In the genomic region with DNA sequence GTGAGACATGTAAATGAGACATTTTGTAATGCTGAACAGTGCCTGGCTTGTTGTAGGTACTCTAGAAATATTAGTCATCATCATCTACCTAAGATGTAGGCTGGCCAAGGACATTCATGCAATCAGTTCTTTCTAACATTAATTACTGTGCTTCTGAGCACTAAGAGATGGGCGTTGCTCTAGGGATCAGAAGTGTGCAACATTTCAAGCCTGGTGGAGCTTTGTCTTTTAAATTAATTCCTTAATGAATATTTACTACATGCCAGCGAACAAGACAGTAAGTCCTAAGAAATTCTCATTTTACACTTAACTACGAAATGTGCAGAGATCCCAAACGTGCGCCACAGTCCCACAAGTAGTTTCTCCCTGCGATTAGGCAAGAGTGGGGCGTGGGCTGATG, we compare ENCODE assay signal across 7 mouse cellular contexts. TPM values are rescaled to one million over a fixed set of nuclear protein-coding genes. Genes with fewer than 3 reads are reported as not detected.
DNase-seq lines count a peak whose midpoint lies in the region; ATAC-seq and TF ChIP-seq lines count a peak whose summit lies in the region.
"Not testable (repeated sequence)": the region's sequence is repeated elsewhere in the genome, so short reads cannot be mapped to it uniquely, and the experiment has no call there.

No protein-coding gene starts in this region.

- not testable (repeated sequence) for H3K9me3 ChIP-seq in forebrain, embryonic 16.5 days (ENCODE audit: control insufficient read depth, low read length); heart, embryonic 16.5 days (replicated peaks; ENCODE audit: control insufficient read depth, low read length); intestine, postnatal 0 days (ENCODE audit: control insufficient read depth); limb, embryonic 13.5 days; lung, postnatal 0 days (ENCODE audit: low read length); neural tube, embryonic 14.5 days (ENCODE audit: control insufficient read depth, low read length)

- peak overlapping the region; percentile 83 for H3K4me2 ChIP-seq in forebrain, embryonic 16.5 days (ENCODE audit: low read length)
- peak overlapping the region; percentile 86 for H3K4me2 ChIP-seq in heart, embryonic 16.5 days (ENCODE audit: low read depth, low read length)
- H3K4me2 ChIP-seq in intestine, postnatal 0 days (replicated peaks; ENCODE audit: low read depth) = peak overlapping the region; percentile 87
- peak overlapping the region; percentile 83 for H3K4me2 ChIP-seq in limb, embryonic 13.5 days (replicated peaks)
- peak overlapping the region; percentile 76 for H3K4me2 ChIP-seq in lung, postnatal 0 days (replicated peaks; ENCODE audit: low read depth, low read length)
- H3K4me2 ChIP-seq in neural tube, embryonic 14.5 days (ENCODE audit: low read depth, low read length) = peak overlapping the region; percentile 75

- not testable (repeated sequence) for H3K4me1 ChIP-seq in forebrain, embryonic 16.5 days (replicated peaks; ENCODE audit: control insufficient read depth, insufficient read depth, low read length); heart, embryonic 16.5 days (ENCODE audit: control insufficient read depth, insufficient read depth, low read length); intestine, postnatal 0 days (replicated peaks; ENCODE audit: control insufficient read depth, insufficient read depth, low read length); limb, embryonic 13.5 days; lung, postnatal 0 days (ENCODE audit: insufficient read depth, low read depth, low read length); neural tube, embryonic 14.5 days (ENCODE audit: control insufficient read depth, insufficient read depth, low read length)

- WGBS in forebrain, embryonic 16.5 days = 12% methylated on average over 7 of the region's 7 CpGs
- WGBS in heart, embryonic 16.5 days = 23% methylated on average over 7 of the region's 7 CpGs
- WGBS in intestine, postnatal 0 days = 29% methylated on average over 7 of the region's 7 CpGs
- WGBS in limb, embryonic 13.5 days = 19% methylated on average over 7 of the region's 7 CpGs
- 17% methylated on average over 7 of the region's 7 CpGs for WGBS in lung, postnatal 0 days
- 18% methylated on average over 7 of the region's 7 CpGs for WGBS in neural tube, embryonic 14.5 days

- not testable (repeated sequence) for H3K36me3 ChIP-seq in forebrain, embryonic 16.5 days (ENCODE audit: control insufficient read depth, insufficient read depth); heart, embryonic 16.5 days (ENCODE audit: control insufficient read depth, insufficient read depth); intestine, postnatal 0 days (ENCODE audit: control insufficient read depth, insufficient read depth); limb, embryonic 13.5 days; lung, postnatal 0 days (ENCODE audit: insufficient read depth, low read length); neural tube, embryonic 14.5 days (ENCODE audit: control insufficient read depth, insufficient read depth, low read length)

- not testable (repeated sequence) for TF ChIP-seq EP300 in lung, postnatal 0 days (IDR thresholded peaks at IDR 0.05)

- ATAC-seq in forebrain, embryonic 16.5 days; heart, embryonic 16.5 days (replicated peaks; ENCODE audit: extremely low read depth, insufficient read depth, low FRiP score); intestine, postnatal 0 days; limb, embryonic 13.5 days (ENCODE audit: low FRiP score, low read depth); lung, postnatal 0 days; neural tube, embryonic 14.5 days (ENCODE audit: low read depth): not testable (repeated sequence)

- TF ChIP-seq CTCF in intestine, postnatal 0 days (IDR thresholded peaks at IDR 0.05; ENCODE audit: low read depth); lung, postnatal 0 days (IDR thresholded peaks at IDR 0.05): not testable (repeated sequence)

- peak overlapping the region; percentile 70 for H3K9ac ChIP-seq in forebrain, embryonic 16.5 days (replicated peaks; ENCODE audit: low read depth, low read length)
- peak overlapping the region; percentile 83 for H3K9ac ChIP-seq in heart, embryonic 16.5 days (ENCODE audit: low read length)
- peak overlapping the region; percentile 37; the same call in 1 of the 2 replicates for H3K9ac ChIP-seq in intestine, postnatal 0 days (ENCODE audit: low read depth, low read length)
- H3K9ac ChIP-seq in limb, embryonic 13.5 days = peak overlapping the region; percentile 85
- peak overlapping the region; percentile 23; the same call in 1 of the 2 replicates for H3K9ac ChIP-seq in lung, postnatal 0 days (replicated peaks; ENCODE audit: low read depth)
- H3K9ac ChIP-seq in neural tube, embryonic 14.5 days (replicated peaks; ENCODE audit: low read depth, low read length) = peak overlapping the region; percentile 68

- not testable (repeated sequence) for H3K27me3 ChIP-seq in forebrain, embryonic 16.5 days (replicated peaks; ENCODE audit: control insufficient read depth, insufficient read depth, low read length); heart, embryonic 16.5 days (ENCODE audit: control insufficient read depth, insufficient read depth, low read length); intestine, postnatal 0 days (replicated peaks; ENCODE audit: control insufficient read depth, insufficient read depth, low read length); limb, embryonic 13.5 days; lung, postnatal 0 days (replicated peaks; ENCODE audit: insufficient read depth, low read length); neural tube, embryonic 14.5 days (ENCODE audit: control insufficient read depth, insufficient read depth, low read length)

- peak overlapping the region; percentile 53 for H3K4me3 ChIP-seq in forebrain, embryonic 16.5 days (replicated peaks; ENCODE audit: low read length)
- H3K4me3 ChIP-seq in heart, embryonic 16.5 days (ENCODE audit: low read length) = peak overlapping the region; percentile 58
- peak overlapping the region; percentile 38 for H3K4me3 ChIP-seq in intestine, postnatal 0 days (ENCODE audit: low read depth, low read length)
- H3K4me3 ChIP-seq in limb, embryonic 13.5 days = peak overlapping the region; percentile 51
- peak overlapping the region; percentile 31 for H3K4me3 ChIP-seq in lung, postnatal 0 days (ENCODE audit: low read depth, low read length)
- H3K4me3 ChIP-seq in neural tube, embryonic 14.5 days (ENCODE audit: low read depth, low read length) = peak overlapping the region; percentile 37

- peak; percentile 3 for DNase-seq in embryo, embryonic 10 days (ENCODE audit: low spot score)
- DNase-seq in lung, postnatal 0 days (ENCODE audit: low spot score) = not testable (repeated sequence)

- not testable (repeated sequence) for H3K27ac ChIP-seq in forebrain, embryonic 16.5 days (ENCODE audit: low read length); heart, embryonic 16.5 days (ENCODE audit: low read length); intestine, postnatal 0 days (ENCODE audit: low read depth, low read length); lung, postnatal 0 days (ENCODE audit: low read length); neural tube, embryonic 14.5 days (ENCODE audit: low read depth, low read length)
- H3K27ac ChIP-seq in limb, embryonic 13.5 days = 0 out of 2 replicates have a peak overlapping the region, but pooled peaks have one; percentile 4

RNA-seq across cellular contexts. Expression of a gene that starts 41.1 kb away (rescaled TPM):
- polyA plus RNA-seq in forebrain, embryonic 16.5 days (2015; fragmentation: Nextera tagmentation; extraction: Ambion mirVana) = 44.4 and 49.1 TPM in 2 replicates
- 14.9 and 15.6 TPM in 2 replicates for polyA plus RNA-seq in heart, embryonic 16.5 days (2015; fragmentation: Nextera tagmentation; extraction: Ambion mirVana)
- polyA plus RNA-seq in intestine, postnatal 0 days (2015; fragmentation: Nextera tagmentation; extraction: Ambion mirVana) = 8.4 and 10.0 TPM in 2 replicates
- 31.1 TPM in 2 replicates for polyA plus RNA-seq in limb, embryonic 13.5 days (2015; fragmentation: Nextera tagmentation; extraction: Ambion mirVana)
- polyA plus RNA-seq in lung, postnatal 0 days (2015; fragmentation: Nextera tagmentation; extraction: Ambion mirVana) = 15.2 and 16.1 TPM in 2 replicates
- polyA plus RNA-seq in neural tube, embryonic 14.5 days (2014; fragmentation: Nextera tagmentation; extraction: Ambion mirVana) = 44.1 and 44.9 TPM in 2 replicates

Comparison
In these comparisons a context has a peak if more than half of its experiments do, and no peak if none do; other contexts are left out.
1. H3K9ac ChIP-seq: peak in every context shown above with its lines; median percentile 85 in limb, embryonic 13.5 days; 83 in heart, embryonic 16.5 days; 70 in forebrain, embryonic 16.5 days; 68 in neural tube, embryonic 14.5 days; 37 in intestine, postnatal 0 days; 23 in lung, postnatal 0 days.